Mouse (Mus musculus): Measurements from ENCODE around the gene Hrh3. TPM values are rescaled to one million over a fixed set of nuclear protein-coding genes. Genes with fewer than 3 reads are reported as not detected.

Hrh3 gene
- not detected for polyA plus RNA-seq (2014; fragmentation: Illumina TruSeq; extraction: RNeasy Lipid Tissue Mini Kit (QIAGEN cat#74804); ENCODE audit: low read depth, low replicate concordance)

DNA sequence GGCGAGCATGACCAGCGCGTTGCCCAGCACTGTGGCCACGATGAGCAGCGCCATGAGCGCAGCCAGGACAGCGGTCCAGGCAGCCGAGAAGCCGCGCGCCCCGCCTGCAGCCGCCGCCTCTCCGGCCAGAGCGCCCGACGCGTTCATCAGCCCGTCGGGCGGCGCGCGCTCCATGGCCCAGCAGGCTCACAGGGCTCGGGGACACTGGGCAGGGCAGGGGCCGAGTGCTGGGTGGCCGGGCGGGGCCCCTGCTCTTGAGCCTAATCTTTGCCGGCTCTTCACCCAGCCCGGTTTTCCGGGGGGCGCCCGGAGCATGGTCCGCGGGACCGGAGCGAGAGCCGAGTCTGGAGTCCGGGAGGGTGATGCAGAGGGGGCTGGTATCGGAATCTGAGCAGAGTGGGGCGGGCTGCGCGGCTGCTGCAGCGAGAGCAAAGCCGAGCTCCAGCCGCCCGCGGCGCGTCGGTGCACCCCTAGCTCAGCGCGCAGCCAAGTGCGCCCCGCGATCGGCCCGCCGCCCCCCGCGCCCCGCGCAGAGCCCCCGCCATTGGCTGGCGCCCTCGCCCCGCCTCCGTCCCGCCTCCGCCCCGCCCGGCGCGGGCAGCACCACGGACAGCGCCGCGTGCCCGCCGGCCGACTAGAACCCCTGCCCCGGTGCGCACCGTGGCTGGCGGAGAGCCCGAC lies at the start of gene Hrh3:
Gene Hrh3, minus strand, starts transcription at position 511 of the 681 bp plus-strand sequence.

DNA sequence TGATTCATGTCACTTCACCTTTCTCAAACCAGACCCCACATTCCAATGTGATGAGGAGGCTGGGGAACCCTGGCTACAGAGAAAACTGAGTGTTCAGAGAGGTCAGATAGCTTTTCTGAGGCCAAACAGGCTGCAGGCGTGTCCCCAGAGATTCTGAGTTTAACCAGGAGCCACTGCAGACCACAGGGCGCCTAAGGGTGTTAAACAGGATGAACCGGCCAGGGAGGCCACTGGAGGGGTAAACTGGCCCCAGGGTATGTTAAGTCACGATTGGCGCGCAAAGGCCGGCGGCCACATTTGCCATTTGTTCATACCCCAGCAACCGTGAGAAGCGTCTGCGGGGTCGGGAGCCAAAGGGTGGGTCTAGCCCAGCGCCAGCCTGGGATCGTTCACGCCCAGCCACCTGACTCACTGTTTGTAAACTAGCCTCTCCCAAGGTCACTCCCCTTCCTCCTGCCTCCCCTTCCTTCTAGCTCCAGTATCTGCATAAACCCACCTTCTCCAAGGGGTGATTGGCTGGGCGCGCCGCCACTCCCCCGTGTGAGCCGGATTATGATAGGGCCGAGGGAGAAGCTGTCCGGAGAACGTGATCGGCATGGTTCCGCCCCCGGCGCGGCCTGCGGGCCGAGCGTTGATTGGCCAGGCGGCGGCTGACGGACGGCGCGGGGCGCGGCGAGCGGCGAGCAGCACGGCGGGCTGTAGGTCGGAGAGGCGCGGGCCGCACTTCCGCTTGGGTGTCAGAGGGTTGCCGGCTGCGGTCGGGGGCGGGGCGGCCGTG lies 14.6 kb upstream of the Hrh3 start, which contains the start of gene Osbpl2:
Gene Osbpl2, plus strand, starts transcription at position 646 of the 778 bp plus-strand sequence.

DNA sequence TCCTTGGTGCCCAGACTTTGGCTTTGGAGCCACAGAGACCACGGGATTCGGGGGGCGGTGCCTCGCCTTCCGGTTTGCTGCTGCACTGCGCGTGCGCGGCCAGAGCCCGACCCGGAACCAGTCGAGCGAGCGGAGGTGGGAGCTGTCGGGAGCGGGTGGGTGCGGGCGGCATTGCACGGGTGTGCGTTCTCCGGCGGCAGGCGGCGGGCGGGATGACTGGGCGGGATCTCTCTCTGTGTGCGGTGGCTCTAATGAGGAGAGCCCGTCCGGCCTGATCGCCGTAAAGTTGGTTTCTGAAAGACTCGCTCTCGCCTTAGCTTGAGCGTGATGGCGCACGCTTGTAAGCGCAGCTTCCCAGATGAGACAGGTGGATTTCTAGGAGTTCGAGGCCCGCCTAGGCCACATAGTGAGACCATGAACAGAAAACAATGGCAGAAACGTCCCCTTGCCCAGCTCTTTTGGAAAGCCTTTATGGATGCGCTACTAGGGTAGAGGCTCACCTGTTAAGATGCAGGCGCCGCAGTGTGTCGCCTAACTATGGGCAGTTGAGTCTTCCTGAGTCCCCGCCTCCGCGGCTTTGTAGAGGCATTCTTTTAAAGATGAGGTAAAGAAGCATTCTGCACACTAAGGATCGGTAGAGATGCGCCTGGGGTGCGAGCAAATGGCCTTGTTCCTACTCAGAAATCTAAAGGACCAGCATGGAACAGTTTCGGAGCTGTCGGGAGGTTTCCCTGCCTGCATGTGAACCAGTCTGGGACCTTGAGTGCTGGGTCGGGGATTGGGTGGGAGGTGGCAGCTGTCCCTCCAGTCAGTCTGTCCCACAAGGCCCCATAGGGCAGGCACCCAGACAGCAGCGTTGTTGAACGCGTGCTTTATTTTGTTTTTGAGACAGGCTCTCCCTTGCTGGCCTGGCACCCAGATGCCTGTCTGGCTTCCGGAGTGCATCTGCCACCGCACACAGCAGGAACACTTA lies 33.5 kb downstream of the Hrh3 start, which contains the start of gene Mtg2:
Gene Mtg2, plus strand, starts transcription at position 108 of the 973 bp plus-strand sequence.

Other genes with a start within 250 kb of the Hrh3 start
- gene Taf4, start 127.8 kb downstream of the Hrh3 start, polyA plus RNA-seq (2014; fragmentation: Illumina TruSeq; extraction: RNeasy Lipid Tissue Mini Kit (QIAGEN cat#74804); ENCODE audit: low read depth, low replicate concordance), result 7.1 TPM
- 19.6 TPM for gene Lsm14b, start 79.5 kb downstream of the Hrh3 start, polyA plus RNA-seq (2014; fragmentation: Illumina TruSeq; extraction: RNeasy Lipid Tissue Mini Kit (QIAGEN cat#74804); ENCODE audit: low read depth, low replicate concordance)
- gene Psma7, start 62.1 kb downstream of the Hrh3 start, polyA plus RNA-seq (2014; fragmentation: Illumina TruSeq; extraction: RNeasy Lipid Tissue Mini Kit (QIAGEN cat#74804); ENCODE audit: low read depth, low replicate concordance), result 59.1 TPM
- 4.0 TPM for gene Ss18l1, start 62.0 kb downstream of the Hrh3 start, polyA plus RNA-seq (2014; fragmentation: Illumina TruSeq; extraction: RNeasy Lipid Tissue Mini Kit (QIAGEN cat#74804); ENCODE audit: low read depth, low replicate concordance)
- gene Mtg2, start 33.9 kb downstream of the Hrh3 start, polyA plus RNA-seq (2014; fragmentation: Illumina TruSeq; extraction: RNeasy Lipid Tissue Mini Kit (QIAGEN cat#74804); ENCODE audit: low read depth, low replicate concordance), result 1.9 TPM
- gene Osbpl2, start 14.8 kb upstream of the Hrh3 start, polyA plus RNA-seq (2014; fragmentation: Illumina TruSeq; extraction: RNeasy Lipid Tissue Mini Kit (QIAGEN cat#74804); ENCODE audit: low read depth, low replicate concordance), result 25.0 TPM
- gene Adrm1, start 67.0 kb upstream of the Hrh3 start, polyA plus RNA-seq (2014; fragmentation: Illumina TruSeq; extraction: RNeasy Lipid Tissue Mini Kit (QIAGEN cat#74804); ENCODE audit: low read depth, low replicate concordance), result 20.7 TPM
- 0.26 TPM for gene Lama5, start 121.4 kb upstream of the Hrh3 start, polyA plus RNA-seq (2014; fragmentation: Illumina TruSeq; extraction: RNeasy Lipid Tissue Mini Kit (QIAGEN cat#74804); ENCODE audit: low read depth, low replicate concordance)
- 101 TPM for gene Rps21, start 152.9 kb upstream of the Hrh3 start, polyA plus RNA-seq (2014; fragmentation: Illumina TruSeq; extraction: RNeasy Lipid Tissue Mini Kit (QIAGEN cat#74804); ENCODE audit: low read depth, low replicate concordance)
- gene Cables2, start 169.0 kb upstream of the Hrh3 start, polyA plus RNA-seq (2014; fragmentation: Illumina TruSeq; extraction: RNeasy Lipid Tissue Mini Kit (QIAGEN cat#74804); ENCODE audit: low read depth, low replicate concordance), result 11.5 TPM
- gene Rbbp8nl, start 185.4 kb upstream of the Hrh3 start, polyA plus RNA-seq (2014; fragmentation: Illumina TruSeq; extraction: RNeasy Lipid Tissue Mini Kit (QIAGEN cat#74804); ENCODE audit: low read depth, low replicate concordance), result not detected
- not detected for gene Gata5, start 230.2 kb upstream of the Hrh3 start, polyA plus RNA-seq (2014; fragmentation: Illumina TruSeq; extraction: RNeasy Lipid Tissue Mini Kit (QIAGEN cat#74804); ENCODE audit: low read depth, low replicate concordance)

Measured in liver, adult 10 weeks (tissue).